Mouse (Mus musculus) left cerebral cortex, postnatal 25 days (tissue): Measurements from ENCODE around the gene Kcnc2. TPM values are rescaled to one million over a fixed set of nuclear protein-coding genes. Genes with fewer than 3 reads are reported as not detected.
"Not testable (repeated sequence)": the region's sequence is repeated elsewhere in the genome, so short reads cannot be mapped to it uniquely, and the experiment has no call there.

ENCODE experiments used
- DNase-seq, 2 experiments: peaks; one replicate each; pipeline ENCODE4 v3.0.0; 2022; ENCODE audit warnings: low spot score in 2 of 2, mixed read lengths in 1 of 2
- intact Hi-C: fragments of 180-260 bp; cut with DNase I; formaldehyde crosslinking; loops from one replicate; pipeline ENCODE4 v1.15.1; 2025
- total RNA-seq, 2 experiments: library from RNA; stranded (reverse); gene quantifications; 2 replicates each; pipeline ENCODE4 v1.2.3; 2021

Kcnc2 gene
- total RNA-seq: 10 to 100 TPM; 86.1 to 87.5 TPM

- intact Hi-C loops: no loop called here
- DNase-seq: peak in 1 of 2 experiments; percentile 22
Measured at GRCm38 (mm10) chr10:112270887-112271802, at the start of gene Kcnc2. TSS of gene Kcnc2 (plus strand) at chr10:112271121.

- intact Hi-C loops: no loop called here
- no peak for DNase-seq
Measured at GRCm38 (mm10) chr10:112227073-112227472, 43.8 kb upstream of the Kcnc2 start.

GRCm38 (mm10) chr10:112229091-112229843 lies 41.7 kb upstream of the Kcnc2 start:
- DNase-seq, intact Hi-C loops: not testable (repeated sequence)

- DNase-seq, intact Hi-C loops: not testable (repeated sequence)
Measured at GRCm38 (mm10) chr10:112232733-112233132, 38.2 kb upstream of the Kcnc2 start.

GRCm38 (mm10) chr10:112235396-112235940 lies 35.5 kb upstream of the Kcnc2 start:
- intact Hi-C loops: not testable (repeated sequence)

GRCm38 (mm10) chr10:112248273-112248672 lies 22.6 kb upstream of the Kcnc2 start:
- intact Hi-C loops: no loop called here
- no peak for DNase-seq

More at GRCm38 (mm10) chr10:112235396-112235940, 35.5 kb upstream of the Kcnc2 start:
- not testable (repeated sequence) for DNase-seq

GRCm38 (mm10) chr10:112263467-112263866 lies 7.5 kb upstream of the Kcnc2 start:
- DNase-seq: peak; percentile 16 to 82

GRCm38 (mm10) chr10:112269481-112269880 lies 1.4 kb upstream of the Kcnc2 start:
- intact Hi-C loops: no loop called here
- DNase-seq: no peak

More at GRCm38 (mm10) chr10:112263467-112263866, 7.5 kb upstream of the Kcnc2 start:
- intact Hi-C loops: loop anchor here (5.0 kb wide), 1 partner anchor 219 kb away; no protein-coding TSS in a partner anchor

- intact Hi-C loops: no loop called here
- DNase-seq: peak; percentile 49 to 51
Measured at GRCm38 (mm10) chr10:112269939-112270781, 761 bp upstream of the Kcnc2 start.

GRCm38 (mm10) chr10:112271803-112272165 lies 863 bp downstream of the Kcnc2 start:
- DNase-seq: no peak
- intact Hi-C loops: no loop called here

- no peak for DNase-seq
- intact Hi-C loops: no loop called here
Measured at GRCm38 (mm10) chr10:112272171-112272570, 1.2 kb downstream of the Kcnc2 start.

- intact Hi-C loops: no loop called here
- no peak for DNase-seq
Measured at GRCm38 (mm10) chr10:112277996-112278395, 7.1 kb downstream of the Kcnc2 start.

- DNase-seq: peak; percentile 33 to 57
- intact Hi-C loops: no loop called here
Measured at GRCm38 (mm10) chr10:112315136-112315535, 44.2 kb downstream of the Kcnc2 start.

GRCm38 (mm10) chr10:112317783-112318182 lies 46.9 kb downstream of the Kcnc2 start:
- DNase-seq: no peak
- intact Hi-C loops: no loop called here

GRCm38 (mm10) chr10:112357669-112358362 lies 86.9 kb downstream of the Kcnc2 start:
- DNase-seq: no peak
- intact Hi-C loops: no loop called here

- no peak for DNase-seq
- intact Hi-C loops: no loop called here
Measured at GRCm38 (mm10) chr10:112358363-112358704, 87.4 kb downstream of the Kcnc2 start.

- DNase-seq: no peak
- intact Hi-C loops: no loop called here
Measured at GRCm38 (mm10) chr10:112360704-112361103, 89.8 kb downstream of the Kcnc2 start.

GRCm38 (mm10) chr10:112368369-112368768 lies 97.4 kb downstream of the Kcnc2 start:
- intact Hi-C loops: no loop called here
- no peak for DNase-seq

- DNase-seq: no peak
- intact Hi-C loops: no loop called here
Measured at GRCm38 (mm10) chr10:112377163-112377562, 106.2 kb downstream of the Kcnc2 start.
